Mouse (Mus musculus) lung, postnatal 4 days (tissue): ENCODE data around the gene Vmn1r143.
"Not testable (repeated sequence)": the region's sequence is repeated elsewhere in the genome, so short reads cannot be mapped to it uniquely, and the experiment has no call there.

Experiments
- DNase-seq, 2 experiments: peaks; one replicate each; pipeline ENCODE4 v3.0.0; 2021

Gene Vmn1r143

DNA sequence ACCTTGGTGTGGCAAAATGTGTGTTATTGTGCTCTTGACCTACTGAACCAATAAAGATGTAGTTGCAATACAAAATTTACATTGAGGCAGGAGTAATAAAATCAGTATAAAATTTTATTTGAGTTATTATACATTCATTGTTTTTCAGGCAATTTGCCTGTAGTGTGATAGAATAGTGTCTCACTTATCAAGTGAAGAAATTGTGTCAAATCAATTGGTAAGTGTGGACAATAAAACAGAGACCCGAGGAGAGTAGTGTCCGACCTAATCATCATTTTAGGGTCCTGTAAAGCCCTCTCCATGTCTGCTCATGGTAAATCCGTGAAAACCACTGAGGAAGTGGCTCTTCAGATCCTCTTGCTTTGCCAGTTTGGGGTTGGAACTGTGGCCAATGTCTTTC, at the start of gene Vmn1r143:
Gene Vmn1r143 (plus strand): TSS at position 301 of the 400 bp plus-strand sequence.
- DNase-seq, result not testable (repeated sequence)

- not testable (repeated sequence) for DNase-seq
Measured at GRCm38 (mm10) chr7:22163935-22164334, 25.2 kb upstream of the Vmn1r143 start, which contains the start of gene Vmn1r142. Gene Vmn1r142 (minus strand): TSS chr7:22164035.

DNA sequence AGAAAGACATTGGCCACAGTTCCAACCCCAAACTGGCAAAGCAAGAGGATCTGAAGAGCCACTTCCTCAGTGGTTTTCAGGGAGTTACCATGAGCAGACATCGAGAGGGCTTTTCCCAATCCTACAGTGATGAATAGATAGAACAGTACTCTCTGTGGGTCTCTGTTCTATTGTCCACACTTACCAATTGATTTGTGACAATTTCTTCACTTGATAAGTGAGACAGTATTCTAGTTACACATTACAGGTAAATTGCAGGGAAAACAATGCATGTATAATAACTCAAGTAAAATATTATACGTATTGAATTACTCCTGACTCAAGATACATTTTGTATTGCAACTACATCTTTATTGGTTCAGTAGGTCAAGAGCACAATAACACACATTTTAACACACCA, 12.0 kb downstream of the Vmn1r143 start, which contains the start of gene Gm8653:
Gene Gm8653 (minus strand): TSS at position 101 of the 400 bp plus-strand sequence.
- not testable (repeated sequence) for DNase-seq

GRCm38 (mm10) chr7:22229384-22229783, 40.2 kb downstream of the Vmn1r143 start, which contains the start of gene Gm8453:
Gene Gm8453 (minus strand): TSS chr7:22229484.
- not testable (repeated sequence) for DNase-seq
